Mouse (Mus musculus) CH12F3 (cell line): ENCODE data around the gene Gm20431.

ENCODE experiments used
- in situ Hi-C: fragments of 300-500 bp; cut with MboI; formaldehyde crosslinking; loops from 2 replicates; pipeline ENCODE4 v1.14.3; 2020; ENCODE audit warnings: low sequenced_read_pairs

Gm20431 gene

DNA sequence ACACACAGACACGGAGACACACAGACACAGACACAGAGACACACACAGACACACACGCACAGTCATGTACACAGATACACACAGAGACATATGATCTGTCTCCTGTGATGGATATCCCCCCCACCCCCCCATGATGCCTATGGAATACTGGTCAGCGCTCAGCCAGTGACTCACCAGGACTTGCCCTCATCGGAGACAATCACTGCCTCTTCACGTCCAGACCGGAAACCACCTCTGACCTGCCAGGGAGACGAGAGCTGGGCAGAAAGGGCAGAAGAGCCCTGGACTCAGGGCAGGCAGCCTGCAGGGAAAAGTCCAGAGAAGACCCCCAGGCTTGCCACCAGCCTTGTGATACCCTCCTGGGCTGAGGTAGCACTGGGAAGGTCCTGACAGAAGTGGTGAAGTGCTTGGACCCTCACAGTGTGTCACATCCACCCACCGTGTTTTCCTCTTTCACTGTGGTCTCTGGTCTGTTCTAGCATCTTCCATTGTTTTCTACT, 85.1 kb downstream of the Gm20431 start:
- in situ Hi-C loops = no loop called here

DNA sequence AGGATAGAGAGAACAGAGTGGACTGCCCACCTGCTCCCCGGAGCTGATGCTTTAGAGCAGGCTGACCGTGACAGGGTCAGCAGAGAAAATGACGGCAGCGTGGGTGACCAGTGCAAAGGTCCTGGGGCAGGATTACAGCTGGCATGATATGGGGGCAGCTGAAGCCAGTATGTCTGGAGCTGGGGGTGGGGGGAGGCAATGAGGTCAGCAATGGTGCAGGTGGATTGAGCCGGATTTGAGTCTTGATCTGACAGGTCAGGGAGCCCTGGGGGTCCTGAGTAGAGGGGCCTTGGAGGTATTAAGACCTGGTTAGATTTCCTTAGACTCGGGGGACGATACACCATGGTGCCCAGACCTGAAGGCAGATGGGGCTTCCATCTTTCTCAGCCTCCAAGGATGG, 85.7 kb downstream of the Gm20431 start:
- in situ Hi-C loops = no loop called here

GRCm38 (mm10) chr2:167574814-167575213, 86.5 kb downstream of the Gm20431 start:
- in situ Hi-C loops = no loop called here

DNA sequence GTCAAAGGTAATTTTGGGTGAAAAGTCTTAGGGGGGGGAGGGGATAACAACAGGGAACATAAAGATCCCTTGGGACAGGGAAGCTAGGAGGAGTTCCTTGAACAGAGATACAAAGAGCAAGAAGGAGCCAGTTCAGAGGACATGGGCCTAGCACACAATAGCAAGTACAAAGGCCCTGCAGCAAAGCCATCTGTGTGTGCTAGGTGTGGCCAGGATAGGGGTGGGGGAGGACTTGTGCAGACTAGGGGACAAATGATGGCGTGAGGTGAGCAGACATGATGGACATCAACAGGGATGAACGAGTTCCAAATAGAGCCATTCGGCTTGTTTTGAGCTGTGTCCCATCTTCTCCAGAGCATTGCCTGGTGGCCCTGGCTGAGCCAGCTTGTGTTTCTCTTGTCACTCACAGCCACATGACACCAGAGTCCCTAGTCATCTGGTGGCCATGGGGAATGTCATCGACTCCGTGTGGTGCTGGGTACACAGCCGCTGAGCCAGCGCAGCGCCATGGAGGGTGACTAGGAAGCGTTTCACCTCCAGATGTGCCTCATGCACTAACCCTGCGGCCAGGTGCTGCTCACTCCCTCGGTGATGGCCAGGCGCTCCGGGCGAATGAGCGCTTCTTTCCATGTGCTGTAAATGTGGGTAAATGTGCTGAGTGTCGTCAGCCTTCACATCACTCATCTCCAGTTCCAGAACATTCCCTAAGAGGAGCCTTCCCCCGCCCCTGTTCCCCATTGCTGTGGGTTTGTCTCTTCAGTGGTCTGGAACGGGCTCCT, 89.7 kb downstream of the Gm20431 start:
- in situ Hi-C loops = no loop called here

DNA sequence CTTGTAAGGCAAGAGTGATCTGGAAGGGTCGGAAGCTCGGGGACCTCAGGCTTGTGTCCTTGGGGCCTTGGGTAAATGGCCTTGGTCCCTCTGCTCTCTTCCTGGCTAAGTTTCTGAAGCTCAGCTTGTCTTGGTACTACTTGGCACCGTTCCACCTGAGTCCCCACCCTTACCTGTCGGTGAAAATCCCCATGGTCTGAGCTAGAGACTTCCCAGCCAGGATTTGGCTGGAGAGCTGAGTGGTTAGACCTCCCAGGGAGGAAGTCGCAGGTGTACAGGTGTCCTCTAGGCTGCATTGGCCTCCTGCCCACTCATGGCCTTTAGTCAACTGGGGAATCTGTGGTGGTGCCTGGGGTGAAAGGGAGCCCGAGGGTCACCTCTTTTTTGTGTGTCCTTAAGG, 90.5 kb downstream of the Gm20431 start:
- in situ Hi-C loops = no loop called here

- in situ Hi-C loops = no loop called here
These were observed 91.2 kb downstream of the Gm20431 start for GRCm38 (mm10) chr2:167569934-167570651.

DNA sequence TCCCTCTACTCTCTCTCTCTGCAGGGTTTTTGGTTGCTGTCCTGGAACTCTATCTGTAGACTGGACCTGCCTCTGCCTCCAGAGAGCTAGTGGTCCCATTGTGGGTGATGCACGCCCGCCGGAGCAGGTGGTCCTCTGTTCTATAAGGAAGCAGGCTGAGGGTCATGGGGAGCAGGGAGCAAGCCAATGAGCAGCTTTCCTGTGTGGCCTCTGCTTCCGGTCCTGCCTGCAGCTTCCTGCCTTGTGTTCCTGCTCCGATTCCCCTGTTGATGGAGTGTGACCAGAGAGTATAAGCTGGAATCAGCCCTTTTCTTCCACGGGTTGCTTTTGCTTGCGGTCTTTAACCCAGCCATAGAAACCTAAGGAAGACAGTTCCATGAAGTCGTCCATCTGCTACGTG, 93.2 kb downstream of the Gm20431 start:
- in situ Hi-C loops = no loop called here

DNA sequence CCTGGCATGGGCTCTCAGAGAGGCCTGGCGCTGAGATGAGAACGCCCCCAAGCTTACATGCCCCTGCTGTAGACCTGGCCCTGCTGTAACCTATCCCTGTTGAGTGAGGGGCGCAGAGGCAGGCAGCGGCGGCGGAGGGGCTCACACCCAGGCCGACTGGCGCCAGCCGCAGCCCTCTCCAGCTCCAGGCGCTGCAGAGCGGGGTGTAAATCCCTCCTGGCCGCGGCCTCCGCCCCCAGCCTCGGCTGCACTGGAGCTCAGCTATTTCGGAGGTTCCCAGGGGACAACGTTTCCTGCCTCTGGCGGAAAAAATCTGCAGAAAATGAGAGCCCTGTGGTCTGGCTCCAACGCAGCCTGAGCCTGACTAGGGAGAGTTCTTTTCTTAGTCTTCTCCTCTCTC, 95.6 kb downstream of the Gm20431 start:
- in situ Hi-C loops = no loop called here

DNA sequence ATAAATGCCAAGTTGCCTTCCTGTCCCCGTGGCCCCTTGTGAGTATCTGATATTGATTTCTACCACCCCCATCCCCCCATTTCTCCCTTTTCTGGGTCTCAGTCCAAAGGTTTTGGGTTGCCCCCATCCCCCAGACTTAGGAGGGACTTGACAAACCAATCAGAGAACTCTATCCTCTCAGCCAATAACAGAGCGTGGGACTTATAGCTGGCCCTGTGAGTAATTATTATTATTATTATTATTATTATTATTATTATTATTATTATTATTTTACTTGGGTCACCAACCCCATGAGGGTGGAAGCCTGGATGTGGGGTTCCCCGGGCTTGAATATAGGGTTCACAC, 96.0 kb downstream of the Gm20431 start:
- in situ Hi-C loops = no loop called here

DNA sequence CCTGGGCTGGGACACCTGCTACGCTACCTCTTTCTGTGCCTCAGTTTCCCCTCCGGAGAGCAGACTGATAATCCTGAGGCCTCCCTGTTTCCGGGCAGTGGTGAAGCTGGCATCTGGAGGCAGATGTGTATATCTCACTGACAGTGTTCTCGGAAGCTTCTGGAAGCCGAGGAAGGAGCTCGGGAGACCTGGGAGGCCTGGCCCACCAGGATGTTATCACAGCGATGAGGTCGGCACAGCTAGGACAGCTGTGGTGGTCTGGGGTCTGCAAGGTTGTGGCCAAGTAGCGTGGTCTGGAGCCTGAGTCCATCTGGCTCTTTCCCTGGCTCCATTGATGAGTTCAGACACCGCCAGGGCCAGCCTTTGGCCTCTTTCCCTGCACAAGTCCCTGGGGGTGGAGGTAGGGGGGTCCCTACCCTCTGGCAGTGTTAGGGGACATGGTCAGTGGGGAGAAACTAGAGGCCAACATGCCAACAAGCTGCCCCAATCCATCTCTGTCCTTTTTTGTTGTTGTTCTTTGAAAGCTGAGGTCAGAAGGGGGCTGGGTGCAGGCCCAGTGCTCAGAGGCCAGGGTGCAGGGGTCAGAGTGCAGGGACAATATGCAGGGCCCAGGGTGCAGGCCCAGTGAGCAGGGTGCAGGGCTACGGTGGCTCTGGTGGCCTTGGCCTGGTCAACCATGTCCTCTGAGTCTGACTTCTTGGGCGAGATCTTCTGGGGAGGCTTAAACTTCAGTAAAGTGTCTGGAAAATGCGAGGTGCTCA, 96.6 kb downstream of the Gm20431 start:
- in situ Hi-C loops = no loop called here

- in situ Hi-C loops = no loop called here
These were observed 97.6 kb downstream of the Gm20431 start for GRCm38 (mm10) chr2:167563703-167564102.

- in situ Hi-C loops = no loop called here
These were observed 98.3 kb downstream of the Gm20431 start for GRCm38 (mm10) chr2:167563035-167563434.

GRCm38 (mm10) chr2:167562101-167562500, 99.2 kb downstream of the Gm20431 start:
- in situ Hi-C loops = no loop called here

GRCm38 (mm10) chr2:167559413-167559812, 101.9 kb downstream of the Gm20431 start:
- in situ Hi-C loops = no loop called here
